Mouse (Mus musculus): ENCODE measurements around the gene Foxe1. TPM values are rescaled to one million over a fixed set of nuclear protein-coding genes. Genes with fewer than 3 reads are reported as not detected.

Foxe1 gene
- total RNA-seq, 4 experiments from 2014 or later, result not detected

- no peak for DNase-seq (ENCODE audit: low spot score in 2 of 2)
These were observed 4.4 kb downstream of the Foxe1 start for GRCm38 (mm10) chr4:46347580-46348515.

GRCm38 (mm10) chr4:46348897-46349296 is 5.5 kb downstream of the Foxe1 start:
- no peak for DNase-seq (ENCODE audit: low spot score in 2 of 2)

- no peak for DNase-seq (ENCODE audit: low spot score in 2 of 2)
These were observed 6.1 kb downstream of the Foxe1 start for GRCm38 (mm10) chr4:46349530-46349929.

GRCm38 (mm10) chr4:46353045-46353444 is 9.6 kb downstream of the Foxe1 start:
- DNase-seq (ENCODE audit: low spot score in 2 of 2), result no peak

- peak in 1 of 2 experiments; percentile 34 for DNase-seq (ENCODE audit: low spot score in 2 of 2)
These were observed 13.1 kb downstream of the Foxe1 start for GRCm38 (mm10) chr4:46356351-46357133.

- DNase-seq (ENCODE audit: low spot score in 2 of 2), result no peak
These were observed 16.3 kb downstream of the Foxe1 start for GRCm38 (mm10) chr4:46359539-46360253.

- peak in 1 of 2 experiments; percentile 79 for DNase-seq (ENCODE audit: low spot score in 2 of 2)
These were observed 17.8 kb downstream of the Foxe1 start for GRCm38 (mm10) chr4:46361258-46361657.

GRCm38 (mm10) chr4:46364360-46364759 is 21.0 kb downstream of the Foxe1 start:
- no peak for DNase-seq (ENCODE audit: low spot score in 2 of 2)

- no peak for DNase-seq (ENCODE audit: low spot score in 2 of 2)
These were observed 24.1 kb downstream of the Foxe1 start for GRCm38 (mm10) chr4:46367487-46367959.

GRCm38 (mm10) chr4:46369070-46369469 is 25.7 kb downstream of the Foxe1 start:
- DNase-seq (ENCODE audit: low spot score in 2 of 2), result no peak

- DNase-seq (ENCODE audit: low spot score in 2 of 2), result no peak
These were observed 27.0 kb downstream of the Foxe1 start for GRCm38 (mm10) chr4:46370406-46370805.

GRCm38 (mm10) chr4:46371030-46371429 is 27.6 kb downstream of the Foxe1 start:
- DNase-seq (ENCODE audit: low spot score in 2 of 2), result no peak

- no peak for DNase-seq (ENCODE audit: low spot score in 2 of 2)
These were observed 31.0 kb downstream of the Foxe1 start for GRCm38 (mm10) chr4:46374455-46374854.

- DNase-seq (ENCODE audit: low spot score in 2 of 2), result peak; percentile 59 to 70
These were observed 31.5 kb downstream of the Foxe1 start for GRCm38 (mm10) chr4:46374869-46375368.

- no peak for DNase-seq (ENCODE audit: low spot score in 2 of 2)
These were observed 45.1 kb downstream of the Foxe1 start for GRCm38 (mm10) chr4:46388556-46388955.

- peak; percentile 93 to 94 for DNase-seq (ENCODE audit: low spot score in 2 of 2)
These were observed 45.7 kb downstream of the Foxe1 start, which contains the start of gene Trmo for GRCm38 (mm10) chr4:46389013-46389611. Trmo (minus strand) TSS chr4:46389437.

GRCm38 (mm10) chr4:46389612-46390341 is 46.4 kb downstream of the Foxe1 start:
- peak in 1 of 2 experiments; percentile 16 for DNase-seq (ENCODE audit: low spot score in 2 of 2)

GRCm38 (mm10) chr4:46390390-46390970 is 47.1 kb downstream of the Foxe1 start:
- peak; percentile 36 to 42 for DNase-seq (ENCODE audit: low spot score in 2 of 2)

- no peak for DNase-seq (ENCODE audit: low spot score in 2 of 2)
These were observed 51.0 kb downstream of the Foxe1 start for GRCm38 (mm10) chr4:46394388-46394787.

- no peak for DNase-seq (ENCODE audit: low spot score in 2 of 2)
These were observed 52.3 kb downstream of the Foxe1 start for GRCm38 (mm10) chr4:46395736-46396135.

Measured in left cerebral cortex, adult 8-10 months (tissue).